Mouse (Mus musculus) forebrain, embryonic 16.5 days (tissue): ENCODE results near the gene Rbms3. TPM values are rescaled to one million over a fixed set of nuclear protein-coding genes. Genes with fewer than 3 reads are reported as not detected.

Experiments
- ATAC-seq: fragments of 200-750 bp; cut with Nextera tagmentation; 2 replicates; pipeline ENCODE4 v1.8.0; 2017; ENCODE audit warnings: mild to moderate bottlenecking, moderate library complexity
- H3K27ac ChIP-seq: fragments of 300-500 bp; sonication (generic); 2 replicates; pipeline ENCODE4 v1.5.1; 2014; ENCODE audit warnings: low read length, control low read depth
- H3K27me3 ChIP-seq: fragments of 300-500 bp; sonication (generic); replicated peaks from 2 replicates; pipeline ENCODE4 v1.6.1; 2014; ENCODE audit warnings: low read length; ENCODE audit not compliant: control insufficient read depth, insufficient read depth
- H3K36me3 ChIP-seq: fragments of 300-500 bp; sonication (generic); 2 replicates; pipeline ENCODE4 v1.6.1; 2014; ENCODE audit not compliant: control insufficient read depth, insufficient read depth
- H3K4me1 ChIP-seq: fragments of 300-500 bp; sonication (generic); replicated peaks from 2 replicates; pipeline ENCODE4 v1.6.1; 2014; ENCODE audit warnings: low read length; ENCODE audit not compliant: control insufficient read depth, insufficient read depth
- H3K4me2 ChIP-seq: fragments of 300-500 bp; sonication (generic); 2 replicates; pipeline ENCODE4 v1.6.1; 2014; ENCODE audit warnings: mild to moderate bottlenecking, low read length, control low read depth
- H3K4me3 ChIP-seq: fragments of 300-500 bp; sonication (generic); replicated peaks from 2 replicates; pipeline ENCODE4 v1.5.1; 2014; ENCODE audit warnings: mild to moderate bottlenecking, low read length, control low read depth
- H3K9ac ChIP-seq: fragments of 300-500 bp; sonication (generic); replicated peaks from 2 replicates; pipeline ENCODE4 v1.6.1; 2014; ENCODE audit warnings: low read depth, low read length, control low read depth
- H3K9me3 ChIP-seq: fragments of 300-500 bp; sonication (generic); 2 replicates; pipeline ENCODE4 v1.6.1; 2016; ENCODE audit warnings: low read length; ENCODE audit not compliant: control insufficient read depth
- WGBS: fragments of 180-500 bp; shearing (Covaris S2); extraction: QIAGEN DNeasy Blood & Tissue Kit; methylation state at CpG from one replicate; pipeline ENCODE4 v1.1.7; 2014; 5-methylcytosine and 5-hydroxymethylcytosine counted together
- polyA plus RNA-seq: library from polyadenylated mRNA; unstranded; fragments of >200 nt; fragmentation: Nextera tagmentation; extraction: Ambion mirVana; gene quantifications from 2 replicates; pipeline ENCODE4 v1.2.1, GENCODE M21; 2015

The Rbms3 gene
- polyA plus RNA-seq, 1 experiment from 2014 or later = 25.7 TPM

- H3K9ac ChIP-seq = no peak overlapping the region
- ATAC-seq = no peak
- H3K4me3 ChIP-seq = no peak overlapping the region
- no peaks in the 10 kb centered on the region for H3K36me3 ChIP-seq
- WGBS = 73% methylated on average over 3 of the region's 3 CpGs
- no peak overlapping the region for H3K4me2 ChIP-seq
- peaks cover 7% of the 10 kb centered on the region for H3K4me1 ChIP-seq
- H3K9me3 ChIP-seq = no peaks in the 10 kb centered on the region
- no peaks in the 10 kb centered on the region for H3K27me3 ChIP-seq
- H3K27ac ChIP-seq = no peak overlapping the region
Observed at GRCm38 (mm10) chr9:117197531-117197930, 432.2 kb downstream of the Rbms3 start.

GRCm38 (mm10) chr9:117192565-117193540 lies 436.9 kb downstream of the Rbms3 start:
- ATAC-seq = peak; percentile 93
- Histone ChIP-seq H3K27me3 (no peaks in the 10 kb centered on the region; the same call in none of the 2 replicates), H3K4me3 (no peak overlapping the region), H3K4me2 (no peak overlapping the region), H3K9ac (no peak overlapping the region), H3K27ac (no peak overlapping the region), H3K4me1 (peaks cover 14% of the 10 kb centered on the region), H3K9me3 (no peaks in the 10 kb centered on the region), H3K36me3 (no peaks in the 10 kb centered on the region)
- 60% methylated on average over 14 of the region's 14 CpGs for WGBS

GRCm38 (mm10) chr9:117192093-117192492 lies 437.6 kb downstream of the Rbms3 start:
- Histone ChIP-seq H3K27ac (no peak overlapping the region), H3K9ac (no peak overlapping the region), H3K4me2 (peak overlapping the region; percentile 7; the same call in 1 of the 2 replicates), H3K9me3 (no peaks in the 10 kb centered on the region), H3K36me3 (no peaks in the 10 kb centered on the region), H3K27me3 (no peaks in the 10 kb centered on the region; the same call in none of the 2 replicates), H3K4me1 (peaks cover 14% of the 10 kb centered on the region), H3K4me3 (no peak overlapping the region)
- ATAC-seq = peak; percentile 73
- 30% methylated on average over 15 of the region's 15 CpGs for WGBS

GRCm38 (mm10) chr9:117188406-117188805 lies 441.3 kb downstream of the Rbms3 start:
- no peaks in the 10 kb centered on the region for H3K9me3 ChIP-seq
- 63% methylated on average over 3 of the region's 3 CpGs for WGBS

GRCm38 (mm10) chr9:117187116-117188034 lies 442.3 kb downstream of the Rbms3 start:
- H3K4me1 ChIP-seq = peaks cover 5% of the 10 kb centered on the region
- H3K4me3 ChIP-seq = no peak overlapping the region
- no peaks in the 10 kb centered on the region for H3K9me3 ChIP-seq
- WGBS = 76% methylated on average over 15 of the region's 15 CpGs
- no peaks in the 10 kb centered on the region; the same call in none of the 2 replicates for H3K27me3 ChIP-seq
- H3K4me2 ChIP-seq = no peak overlapping the region
- no peak overlapping the region for H3K27ac ChIP-seq
- H3K36me3 ChIP-seq = no peaks in the 10 kb centered on the region
- no peak for ATAC-seq
- no peak overlapping the region for H3K9ac ChIP-seq

More at GRCm38 (mm10) chr9:117188406-117188805, 441.3 kb downstream of the Rbms3 start:
- Histone ChIP-seq H3K9ac (no peak overlapping the region), H3K4me1 (peaks cover 14% of the 10 kb centered on the region), H3K4me3 (no peak overlapping the region), H3K4me2 (no peak overlapping the region), H3K27me3 (no peaks in the 10 kb centered on the region; the same call in none of the 2 replicates), H3K27ac (no peak overlapping the region), H3K36me3 (no peaks in the 10 kb centered on the region)
- ATAC-seq = no peak

GRCm38 (mm10) chr9:117180658-117181057 lies 449.1 kb downstream of the Rbms3 start:
- Histone ChIP-seq H3K4me2 (no peak overlapping the region), H3K9ac (no peak overlapping the region), H3K4me1 (0 out of 2 replicates have a peak, but pooled peaks cover 3% of the 10 kb centered on the region), H3K36me3 (no peaks in the 10 kb centered on the region), H3K27ac (no peak overlapping the region), H3K4me3 (no peak overlapping the region), H3K9me3 (no peaks in the 10 kb centered on the region), H3K27me3 (no peaks in the 10 kb centered on the region)
- no peak for ATAC-seq
- 89% methylated on average over 7 of the region's 7 CpGs for WGBS

- Histone ChIP-seq H3K27ac (no peak overlapping the region), H3K4me3 (no peak overlapping the region), H3K9me3 (no peaks in the 10 kb centered on the region), H3K9ac (no peak overlapping the region), H3K36me3 (no peaks in the 10 kb centered on the region), H3K27me3 (no peaks in the 10 kb centered on the region), H3K4me2 (no peak overlapping the region), H3K4me1 (0 out of 2 replicates have a peak, but pooled peaks cover 3% of the 10 kb centered on the region)
- WGBS = 94% methylated on average over 4 of the region's 4 CpGs
- ATAC-seq = no peak
Observed at GRCm38 (mm10) chr9:117178366-117178765, 451.3 kb downstream of the Rbms3 start.

- Histone ChIP-seq H3K27ac (no peak overlapping the region), H3K4me2 (no peak overlapping the region), H3K4me3 (no peak overlapping the region), H3K9ac (no peak overlapping the region), H3K4me1 (0 out of 2 replicates have a peak, but pooled peaks cover 3% of the 10 kb centered on the region), H3K27me3 (no peaks in the 10 kb centered on the region), H3K9me3 (no peaks in the 10 kb centered on the region), H3K36me3 (no peaks in the 10 kb centered on the region)
- ATAC-seq = no peak
- WGBS = 92% methylated on average over 7 of the region's 7 CpGs
Observed at GRCm38 (mm10) chr9:117172526-117172925, 457.2 kb downstream of the Rbms3 start.

GRCm38 (mm10) chr9:117169196-117169595 lies 460.5 kb downstream of the Rbms3 start:
- Histone ChIP-seq H3K27ac (no peak overlapping the region), H3K4me1 (no peaks in the 10 kb centered on the region), H3K9me3 (no peaks in the 10 kb centered on the region), H3K27me3 (no peaks in the 10 kb centered on the region), H3K9ac (no peak overlapping the region), H3K36me3 (no peaks in the 10 kb centered on the region), H3K4me3 (no peak overlapping the region), H3K4me2 (no peak overlapping the region)
- ATAC-seq = no peak
- 88% methylated on average over 5 of the region's 5 CpGs for WGBS
